Mouse (Mus musculus) megakaryocyte, embryonic 14.5 days (primary cell): Measurements from ENCODE around the gene Etv4. TPM values are rescaled to one million over a fixed set of nuclear protein-coding genes. Genes with fewer than 3 reads are reported as not detected.

Experiments
- H3K27me3 ChIP-seq: replicated peaks from 2 replicates; pipeline ENCODE3; 2012; ENCODE audit warnings: inconsistent platforms
- H3K36me3 ChIP-seq: replicated peaks from 2 replicates; pipeline ENCODE3; 2012; ENCODE audit warnings: low read length, inconsistent platforms, mixed read lengths
- H3K4me1 ChIP-seq: 2 replicates; pipeline ENCODE4 v1.6.1; 2012; ENCODE audit warnings: inconsistent platforms
- H3K4me3 ChIP-seq: replicated peaks from 2 replicates; pipeline ENCODE3; 2012; ENCODE audit warnings: moderate library complexity, mild to moderate bottlenecking, inconsistent platforms
- H3K9me3 ChIP-seq: 2 replicates; pipeline ENCODE4 v1.6.1; 2012; ENCODE audit warnings: inconsistent platforms
- FLI1 ChIP-seq: IDR thresholded peaks from 2 replicates; pipeline ENCODE4 v1.6.1; 2012; ENCODE audit warnings: low read length, inconsistent platforms, mixed read lengths
- GATA1 ChIP-seq: IDR thresholded peaks from 3 replicates; pipeline ENCODE4 v1.6.1; 2012; ENCODE audit warnings: mixed read lengths, low read length, inconsistent platforms, borderline replicate concordance
- polyA plus RNA-seq: library from polyadenylated mRNA; stranded (reverse); fragments of >175 nt; gene quantifications from 2 replicates; pipeline ENCODE4 v1.2.3, GENCODE M21; 2012; ENCODE audit warnings: low replicate concordance; ENCODE audit not compliant: insufficient read depth

Gene Etv4
- polyA plus RNA-seq, 1 experiment: 12.0 TPM

DNA sequence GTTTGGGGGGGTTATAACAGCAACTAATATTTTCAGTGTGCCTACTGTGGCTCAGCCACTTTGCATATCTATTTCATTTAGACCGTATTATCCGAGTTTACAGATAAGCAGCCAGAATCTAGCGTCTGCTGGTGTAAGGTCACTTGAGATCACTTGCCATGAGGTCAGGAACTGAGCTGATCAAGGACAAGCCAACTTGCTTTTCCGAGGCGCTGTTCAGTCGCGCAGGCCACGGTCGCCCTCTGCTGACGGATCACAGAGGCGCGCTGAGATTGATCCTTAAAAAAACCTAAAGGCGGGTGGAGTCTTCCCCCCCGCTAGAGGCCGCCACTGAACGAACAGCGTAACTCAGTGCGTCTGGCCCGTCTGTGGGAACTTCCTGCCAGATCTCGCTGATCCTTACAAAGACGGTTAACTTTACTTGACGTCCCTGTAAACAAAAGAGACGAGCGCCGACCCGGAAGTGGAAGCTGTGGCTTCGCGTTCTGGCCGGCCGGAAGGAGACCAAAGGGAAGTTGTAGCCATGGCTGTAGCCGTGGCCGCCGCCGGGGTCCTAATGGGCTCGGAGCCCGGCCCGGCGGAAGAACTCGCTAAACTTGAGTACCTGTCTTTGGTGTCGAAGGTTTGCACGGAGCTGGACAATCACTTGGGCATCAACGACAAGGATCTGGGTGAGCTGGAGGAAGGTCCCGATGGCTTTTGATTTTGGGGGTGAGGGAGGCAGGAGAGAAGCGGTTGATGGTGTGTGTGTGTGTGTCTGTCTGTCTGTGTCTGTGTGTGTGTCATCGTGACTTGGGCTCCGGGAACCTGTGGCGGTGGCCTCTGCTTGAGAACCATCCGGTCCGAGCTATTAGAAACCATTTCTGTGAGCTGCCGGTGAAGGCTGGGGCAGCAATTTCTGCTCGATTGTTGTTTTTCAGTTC is 52.4 kb downstream of the Etv4 start, which contains the start of gene Dhx8:
TSS of gene Dhx8 (plus strand) at position 402 of the 923 bp plus-strand sequence.
- TF ChIP-seq GATA1: no peak
- peak; percentile 70; the same call in 1 of the 2 replicates for TF ChIP-seq FLI1
- Histone ChIP-seq H3K27me3 (no peaks in the 10 kb centered on the region), H3K4me3 (peak within 1 kb of the TSS; percentile 97), H3K4me1 (peaks cover 27% of the 10 kb centered on the region), H3K36me3 (peaks cover 32% of the 10 kb centered on the region), H3K9me3 (no peaks in the 10 kb centered on the region)

- Histone ChIP-seq H3K4me1 (peaks cover 18% of the 10 kb centered on the region), H3K27me3 (no peaks in the 10 kb centered on the region), H3K4me3 (no peak overlapping the region), H3K9me3 (no peaks in the 10 kb centered on the region), H3K36me3 (no peaks in the 10 kb centered on the region)
- TF ChIP-seq FLI1 (no peak), GATA1 (no peak)
These were observed 55.9 kb downstream of the Etv4 start for GRCm38 (mm10) chr11:101729308-101729707.

DNA sequence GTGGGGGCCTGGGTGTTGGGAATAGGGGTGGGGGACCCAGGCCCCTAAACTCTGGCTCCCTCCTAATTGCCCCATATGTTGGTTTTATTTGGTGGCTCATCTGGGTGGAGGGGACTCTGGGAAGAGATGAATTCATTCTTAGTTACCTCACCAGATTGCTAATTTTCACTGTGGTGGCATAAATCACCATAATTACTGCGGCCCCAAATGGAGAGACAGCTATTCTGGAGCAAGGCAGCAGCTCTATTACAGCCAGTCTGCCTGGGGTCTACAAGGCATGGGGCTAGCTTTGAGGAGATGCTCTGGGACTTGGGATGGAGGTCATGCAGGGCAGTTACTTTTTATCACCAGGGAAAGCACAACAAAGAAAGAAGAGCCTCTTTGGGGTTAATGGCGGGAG is 58.4 kb downstream of the Etv4 start:
- Histone ChIP-seq H3K4me1 (peaks cover 3% of the 10 kb centered on the region; the same call in 1 of the 2 replicates), H3K9me3 (no peaks in the 10 kb centered on the region), H3K36me3 (no peaks in the 10 kb centered on the region), H3K27me3 (peaks cover 1% of the 10 kb centered on the region), H3K4me3 (no peak overlapping the region)
- TF ChIP-seq FLI1 (no peak), GATA1 (no peak)

DNA sequence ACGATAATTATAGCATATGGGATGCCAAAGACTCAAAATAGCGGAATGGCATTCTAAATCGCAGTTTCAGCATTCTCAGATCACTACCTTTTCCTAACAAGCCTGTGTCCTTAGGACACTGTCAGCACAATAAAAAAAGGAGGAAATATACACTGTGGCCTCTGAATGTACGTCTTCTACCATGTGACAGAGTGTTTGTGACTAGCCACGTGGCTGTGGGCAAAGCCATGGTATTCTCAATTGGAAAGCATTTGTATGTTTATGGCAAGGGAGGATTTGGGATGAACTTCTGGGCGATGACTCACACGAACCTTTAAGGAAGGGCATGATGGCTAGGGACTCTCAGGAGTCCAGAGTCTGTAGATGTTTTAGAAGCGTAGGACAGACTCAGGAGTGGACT is 60.1 kb downstream of the Etv4 start:
- no peaks in the 10 kb centered on the region for H3K36me3 ChIP-seq
- no peaks in the 10 kb centered on the region for H3K9me3 ChIP-seq
- peaks cover 4% of the 10 kb centered on the region for H3K4me1 ChIP-seq
- no peak overlapping the region for H3K4me3 ChIP-seq
- TF ChIP-seq FLI1: no peak
- no peak for TF ChIP-seq GATA1
- peaks cover 1% of the 10 kb centered on the region for H3K27me3 ChIP-seq

DNA sequence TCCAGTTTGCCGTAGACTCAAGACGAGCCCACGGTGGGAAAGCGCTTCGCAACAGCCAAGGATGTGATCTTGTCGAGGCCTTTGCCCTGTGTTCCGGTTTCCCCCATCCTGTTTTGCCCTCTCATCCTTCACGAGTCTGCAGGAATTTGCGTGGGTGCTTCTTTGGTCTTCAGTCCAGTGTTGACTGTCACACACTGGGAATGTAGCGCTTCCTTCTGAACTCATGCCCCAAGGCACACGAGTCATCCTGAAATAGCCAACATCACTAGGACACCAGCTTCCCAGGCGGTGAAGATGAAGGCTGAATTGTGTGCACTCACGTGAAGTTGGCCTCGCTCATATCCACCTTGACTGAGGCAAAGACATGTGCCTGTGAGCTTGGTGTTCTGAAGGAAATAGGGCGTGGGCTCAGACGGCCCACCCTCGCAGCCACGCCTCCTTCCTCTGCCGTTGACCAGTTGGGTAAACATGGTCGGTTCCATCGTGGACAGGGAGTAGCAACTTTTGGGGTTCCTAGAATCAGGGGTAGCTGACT is 65.1 kb downstream of the Etv4 start:
- peaks cover 11% of the 10 kb centered on the region for H3K27me3 ChIP-seq
- H3K4me1 ChIP-seq: peaks cover 7% of the 10 kb centered on the region
- TF ChIP-seq GATA1 (no peak), FLI1 (no peak)
- no peaks in the 10 kb centered on the region for H3K36me3 ChIP-seq
- no peaks in the 10 kb centered on the region for H3K9me3 ChIP-seq
- peak overlapping the region; percentile 14 for H3K4me3 ChIP-seq

Other genes starting within 250 kb of the Etv4 start
- gene Brca1, start 233.4 kb downstream of the Etv4 start, polyA plus RNA-seq: 1.9 TPM in 1 of 2 replicates, not detected in the other
- 8.2 and 55.6 TPM in 2 replicates for gene Nbr1, start 233.2 kb downstream of the Etv4 start, polyA plus RNA-seq
- gene Tmem106a, start 203.1 kb downstream of the Etv4 start, polyA plus RNA-seq: 3.4 and 23.5 TPM in 2 replicates
- gene Gm11634, start 186.1 kb downstream of the Etv4 start, polyA plus RNA-seq: not detected in 2 replicates
- gene Rdm1, start 158.2 kb downstream of the Etv4 start, polyA plus RNA-seq: 3.8 TPM in 1 of 2 replicates, not detected in the other
- 1.2 TPM in 1 of 2 replicates, not detected in the other for gene Arl4d, start 119.8 kb downstream of the Etv4 start, polyA plus RNA-seq
- gene Dhx8, start 52.5 kb downstream of the Etv4 start, polyA plus RNA-seq: 0.63 and 3.8 TPM in 2 replicates
- gene Meox1, start 109.0 kb upstream of the Etv4 start, polyA plus RNA-seq: not detected in 2 replicates
- not detected in 2 replicates for gene Sost, start 181.6 kb upstream of the Etv4 start, polyA plus RNA-seq
- not detected in 2 replicates for gene Cfap97d1, start 198.9 kb upstream of the Etv4 start, polyA plus RNA-seq
- gene Dusp3, start 201.6 kb upstream of the Etv4 start, polyA plus RNA-seq: 47.3 and 165 TPM in 2 replicates
- gene Mpp3, start 243.1 kb upstream of the Etv4 start, polyA plus RNA-seq: not detected in 2 replicates